Mouse (Mus musculus): ENCODE measurements around the gene Cpox.

- no peak for TF ChIP-seq POLR2A (IDR thresholded peaks at IDR 0.05; ENCODE audit: borderline replicate concordance, extremely low read depth, insufficient read depth, insufficient read length, poor library complexity, severe bottlenecking)
- TF ChIP-seq CTCF (IDR thresholded peaks at IDR 0.05; ENCODE audit: borderline replicate concordance, extremely low read depth, insufficient read depth, insufficient read length) = no peak
Measured at GRCm38 (mm10) chr16:58708601-58709475, 38.7 kb downstream of the Cpox start.
